Mouse (Mus musculus): ENCODE results near the gene Tpmt. TPM values are rescaled to one million over a fixed set of nuclear protein-coding genes. Genes with fewer than 3 reads are reported as not detected.

Tpmt gene
- total RNA-seq, 2 experiments from 2014 or later, result 7.5 to 7.7 TPM

GRCm38 (mm10) chr13:47040061-47040460 lies 4.5 kb downstream of the Tpmt start:
- DNase-seq (ENCODE audit: extremely low spot score in 1 of 2, low spot score in 2 of 2), result no peak
- no peak for TF ChIP-seq CTCF (IDR thresholded peaks at IDR 0.05)
- intact Hi-C loops (cut with DNase I), result no loop called here
- H3K27ac ChIP-seq, result no peak overlapping the region
- H3K4me3 ChIP-seq, result no peak overlapping the region

GRCm38 (mm10) chr13:47037946-47038345 lies 6.6 kb downstream of the Tpmt start:
- no peak for TF ChIP-seq CTCF (IDR thresholded peaks at IDR 0.05)
- Histone ChIP-seq H3K27ac (no peak overlapping the region), H3K4me3 (no peak overlapping the region)
- DNase-seq (ENCODE audit: extremely low spot score in 1 of 2, low spot score in 2 of 2), result no peak
- intact Hi-C loops (cut with DNase I), result no loop called here

DNA sequence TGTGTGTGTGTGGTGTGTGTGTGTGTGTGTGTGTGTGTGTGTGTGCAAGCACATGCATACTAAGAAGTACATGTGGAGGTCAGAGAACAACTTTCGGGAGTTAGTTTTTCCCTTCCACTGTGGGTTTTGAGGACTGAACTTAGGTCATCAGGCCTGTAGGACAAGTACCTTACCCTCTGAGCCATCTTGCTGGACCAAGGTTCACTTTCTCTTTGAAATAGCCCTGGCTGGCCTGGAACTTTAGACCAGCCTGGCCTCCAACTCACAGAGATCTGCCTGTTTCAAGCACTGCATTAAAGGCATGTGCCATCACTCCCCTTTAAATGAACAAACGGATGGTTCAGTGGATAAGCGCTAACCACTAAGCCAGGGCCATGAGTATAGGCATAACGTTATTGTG lies 10.9 kb downstream of the Tpmt start:
- no peak for DNase-seq (ENCODE audit: extremely low spot score in 1 of 2, low spot score in 2 of 2)
- no peak overlapping the region for H3K4me3 ChIP-seq
- TF ChIP-seq CTCF (IDR thresholded peaks at IDR 0.05), result no peak
- no peak overlapping the region for H3K27ac ChIP-seq
- intact Hi-C loops (cut with DNase I), result no loop called here

DNA sequence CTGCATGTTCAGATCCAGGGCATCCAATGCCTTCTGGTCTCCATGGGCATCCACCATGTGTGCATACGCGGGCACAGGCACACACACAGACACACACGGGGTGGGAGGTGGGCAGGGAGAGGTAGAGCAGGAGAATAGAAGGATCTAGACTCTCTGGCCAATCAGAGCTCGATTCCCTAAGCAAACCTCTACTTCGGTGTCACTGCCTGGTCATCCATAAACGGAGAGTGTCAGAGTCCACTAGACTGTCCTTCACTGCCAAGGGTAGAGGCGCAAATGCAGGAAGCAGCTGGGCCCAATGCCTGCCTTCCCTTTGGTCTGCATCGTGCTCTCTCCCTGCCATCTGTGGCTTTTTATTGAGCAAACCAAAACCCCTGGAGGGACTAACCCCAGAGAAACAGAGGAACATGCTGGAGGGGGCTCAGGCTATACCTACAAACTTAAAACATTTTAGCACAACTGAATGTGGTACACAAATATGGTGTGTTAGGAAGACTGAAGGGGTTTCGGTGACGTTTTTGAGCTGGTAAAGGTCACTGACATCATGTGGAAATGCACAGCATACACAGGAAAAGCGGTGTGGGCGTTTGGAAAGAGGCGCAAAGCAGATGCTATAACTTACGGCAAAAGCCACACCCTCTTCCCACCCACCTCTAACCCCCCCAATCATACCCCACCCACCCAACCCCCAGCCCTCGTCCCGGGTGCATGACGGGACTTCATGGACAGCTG lies 14.0 kb downstream of the Tpmt start:
- Histone ChIP-seq H3K27ac (no peak overlapping the region), H3K4me3 (no peak overlapping the region)
- intact Hi-C loops (cut with DNase I), result no loop called here
- no peak for TF ChIP-seq CTCF (IDR thresholded peaks at IDR 0.05)
- no peak for DNase-seq (ENCODE audit: extremely low spot score in 1 of 2, low spot score in 2 of 2)

DNA sequence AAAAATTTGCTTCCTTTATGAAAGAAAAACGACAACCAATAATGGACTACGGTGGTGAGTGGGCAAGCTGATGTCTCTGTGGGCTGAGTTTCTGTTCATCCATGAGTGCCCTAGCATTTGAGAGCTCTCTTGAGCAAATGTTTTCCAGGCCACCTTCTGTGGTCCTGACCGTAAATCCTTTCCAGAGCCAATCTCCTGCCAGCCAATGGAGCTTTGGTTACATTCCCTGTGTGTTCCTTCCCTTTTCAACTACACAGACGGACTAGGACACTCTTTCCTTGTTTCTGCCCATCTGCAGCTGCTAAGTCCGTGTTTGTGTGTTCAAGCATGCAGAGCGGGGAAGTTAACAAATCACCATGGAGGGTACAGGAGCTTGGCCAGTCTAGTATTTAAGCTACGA lies 23.7 kb downstream of the Tpmt start:
- no peak overlapping the region for H3K27ac ChIP-seq
- no peak overlapping the region for H3K4me3 ChIP-seq
- no peak for TF ChIP-seq CTCF (IDR thresholded peaks at IDR 0.05)
- DNase-seq (ENCODE audit: extremely low spot score in 1 of 2, low spot score in 2 of 2), result no peak
- intact Hi-C loops (cut with DNase I), result no loop called here

DNA sequence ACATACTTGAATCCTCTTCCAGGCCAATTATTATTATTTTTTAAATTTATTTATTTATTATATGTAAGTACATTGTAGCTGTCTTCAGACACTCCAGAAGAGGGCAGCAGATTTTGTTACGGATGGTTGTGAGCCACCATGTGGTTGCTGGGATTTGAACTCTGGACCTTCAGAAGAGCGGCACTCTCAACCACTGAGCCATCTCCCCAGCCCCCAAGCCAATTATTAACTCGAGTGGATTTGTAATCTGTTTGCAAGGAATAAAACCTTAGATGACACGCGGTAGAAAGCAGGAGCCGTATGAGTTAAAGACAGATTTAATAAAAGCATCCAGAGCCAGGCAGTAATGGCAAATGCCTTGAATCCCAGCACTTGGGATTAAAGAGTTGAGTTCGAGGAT lies 24.8 kb downstream of the Tpmt start:
- no peak for DNase-seq (ENCODE audit: extremely low spot score in 1 of 2, low spot score in 2 of 2)
- Histone ChIP-seq H3K4me3 (no peak overlapping the region), H3K27ac (no peak overlapping the region)
- no peak; the same call in none of the 2 replicates for TF ChIP-seq CTCF (IDR thresholded peaks at IDR 0.05)
- intact Hi-C loops (cut with DNase I), result loop anchor here (5.0 kb wide), 1 partner anchor 292 kb away; the partner anchor contains the start of gene Nup153

GRCm38 (mm10) chr13:47017259-47017658 lies 27.3 kb downstream of the Tpmt start:
- Histone ChIP-seq H3K4me3 (no peak overlapping the region), H3K27ac (no peak overlapping the region)
- DNase-seq (ENCODE audit: extremely low spot score in 1 of 2, low spot score in 2 of 2), result peak; percentile 55 to 58
- peak; percentile 91 for TF ChIP-seq CTCF (IDR thresholded peaks at IDR 0.05)
- intact Hi-C loops (cut with DNase I), result loop anchor here (2.0 to 5.0 kb wide), 2 partner anchors 178 to 290 kb away; partner anchors contain the start of gene Nup153

- intact Hi-C loops (cut with DNase I), result loop anchor here (5.0 kb wide), 1 partner anchor 288 kb away; the partner anchor contains the start of gene Nup153
- TF ChIP-seq CTCF (IDR thresholded peaks at IDR 0.05), result no peak
- DNase-seq (ENCODE audit: extremely low spot score in 1 of 2, low spot score in 2 of 2), result no peak
- Histone ChIP-seq H3K27ac (peak overlapping the region; percentile 84), H3K4me3 (peak overlapping the region; percentile 61)
Measured at GRCm38 (mm10) chr13:47015195-47015501, 29.4 kb downstream of the Tpmt start.

- intact Hi-C loops (cut with DNase I), result loop anchor here (1.0 to 5.0 kb wide), 3 partner anchors 37 to 287 kb away; partner anchors contain the start of gene Nup153
- peak; percentile 92 for TF ChIP-seq CTCF (IDR thresholded peaks at IDR 0.05)
- H3K4me3 ChIP-seq, result peak within 1 kb of the TSS; percentile 61
- DNase-seq (ENCODE audit: extremely low spot score in 1 of 2, low spot score in 2 of 2), result peak; percentile 85
- peak within 1 kb of the TSS; percentile 84 for H3K27ac ChIP-seq
Measured at GRCm38 (mm10) chr13:47014334-47015194, 30.0 kb downstream of the Tpmt start, which contains the start of gene Nhlrc1. Gene Nhlrc1 (minus strand): TSS chr13:47014850.

DNA sequence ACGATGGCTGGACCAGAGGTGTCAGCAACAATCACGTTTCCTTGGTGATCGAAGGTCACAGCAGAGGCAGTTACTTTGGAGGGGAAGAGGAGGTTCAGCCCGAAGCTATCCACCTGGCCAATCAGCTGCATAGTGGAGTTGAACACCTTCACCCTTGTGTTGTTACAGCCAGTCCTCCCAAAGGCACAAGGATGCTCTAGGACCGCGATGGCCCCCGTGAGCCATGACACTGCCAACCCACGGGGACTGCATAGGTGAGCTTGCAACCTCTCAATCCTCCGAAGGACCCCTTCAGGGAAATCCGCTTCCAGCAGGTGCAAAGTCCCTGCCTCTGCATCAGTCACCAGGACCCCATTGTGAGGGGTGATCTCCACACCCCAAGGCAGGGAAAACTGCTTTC lies 30.8 kb downstream of the Tpmt start:
- TF ChIP-seq CTCF (IDR thresholded peaks at IDR 0.05), result no peak
- intact Hi-C loops (cut with DNase I), result loop anchor here (1.0 to 5.0 kb wide), 2 partner anchors 36 to 83 kb away; no protein-coding TSS in a partner anchor
- peak overlapping the region; percentile 61 for H3K4me3 ChIP-seq
- no peak overlapping the region for H3K27ac ChIP-seq
- DNase-seq (ENCODE audit: extremely low spot score in 1 of 2, low spot score in 2 of 2), result peak in 1 of 2 experiments; percentile 10

DNA sequence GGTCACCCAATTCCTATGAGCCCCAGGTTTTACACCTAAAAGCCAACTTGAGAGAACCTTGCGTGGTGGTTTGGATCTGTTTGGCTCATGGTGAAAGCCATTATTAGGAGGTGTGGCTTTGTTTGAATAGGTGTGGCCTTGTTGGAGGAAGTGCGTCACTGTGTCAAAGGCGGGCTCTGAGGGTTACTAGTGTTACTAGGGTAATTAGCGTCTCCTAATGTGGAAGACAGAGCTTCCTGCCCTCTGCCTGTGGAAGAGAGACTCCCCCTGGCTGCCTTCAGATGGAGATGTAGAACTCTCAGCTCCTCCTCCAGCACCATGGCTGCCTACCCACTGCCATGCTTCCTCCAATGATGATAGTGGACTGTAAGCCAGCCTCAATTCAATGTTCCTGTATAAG lies 42.9 kb downstream of the Tpmt start:
- no peak for DNase-seq (ENCODE audit: extremely low spot score in 1 of 2, low spot score in 2 of 2)
- TF ChIP-seq CTCF (IDR thresholded peaks at IDR 0.05), result no peak
- intact Hi-C loops (cut with DNase I), result no loop called here
- H3K27ac ChIP-seq, result no peak overlapping the region
- no peak overlapping the region for H3K4me3 ChIP-seq

DNA sequence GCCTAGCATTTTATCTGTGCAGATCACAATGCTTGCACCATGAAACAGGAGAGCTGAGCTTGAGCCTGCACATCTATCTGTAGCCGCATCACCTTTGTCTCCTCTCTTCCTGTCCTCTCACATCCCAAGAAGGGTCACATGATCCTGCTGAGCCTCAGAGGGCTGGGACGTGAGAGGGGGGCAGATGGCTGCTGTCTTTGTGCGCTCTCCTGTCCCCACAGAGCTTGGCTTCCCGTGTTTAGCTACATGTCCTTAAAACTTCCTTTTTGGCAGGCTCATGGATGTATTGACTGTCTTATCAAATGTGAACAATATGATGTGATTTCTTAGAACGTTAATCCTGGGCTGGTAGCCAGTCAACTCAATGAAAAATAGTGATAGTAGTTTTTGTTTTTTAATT lies 45.0 kb downstream of the Tpmt start:
- Histone ChIP-seq H3K27ac (no peak overlapping the region), H3K4me3 (no peak overlapping the region)
- intact Hi-C loops (cut with DNase I), result no loop called here
- DNase-seq (ENCODE audit: extremely low spot score in 1 of 2, low spot score in 2 of 2), result no peak
- no peak for TF ChIP-seq CTCF (IDR thresholded peaks at IDR 0.05)

Data from left cerebral cortex, adult 2 months (tissue).